Mouse (Mus musculus) heart, embryonic 14.5 days (tissue): ENCODE results near the gene Card19. TPM values are rescaled to one million over a fixed set of nuclear protein-coding genes. Genes with fewer than 3 reads are reported as not detected.

Experiments
- ATAC-seq: fragments of 200-750 bp; cut with Nextera tagmentation; 2 replicates; pipeline ENCODE4 v1.8.0; 2017; ENCODE audit warnings: low read depth, moderate TSS enrichment; ENCODE audit not compliant: insufficient number of reproducible peaks, insufficient read depth, low FRiP score
- H3K27ac ChIP-seq, 2 experiments: fragments of 200-500 bp in 1 of 2; fragments of 300-500 bp in 1 of 2; sonication (generic) in 1 of 2; replicated peaks in 1 of 2; 2 replicates each; pipeline ENCODE4 v1.5.1; 2012 to 2014; ENCODE audit warnings: low read depth in 2 of 2, low read length in 2 of 2, control low read depth in 1 of 2, mild to moderate bottlenecking in 1 of 2, mixed read lengths in 1 of 2; ENCODE audit not compliant: control insufficient read depth in 1 of 2, insufficient read depth in 1 of 2
- H3K27me3 ChIP-seq: fragments of 300-500 bp; sonication (generic); 2 replicates; pipeline ENCODE4 v1.6.1; 2014; ENCODE audit warnings: mild to moderate bottlenecking, low read length, control low read depth; ENCODE audit not compliant: control insufficient read depth, insufficient read depth
- H3K36me3 ChIP-seq: fragments of 300-500 bp; sonication (generic); 2 replicates; pipeline ENCODE4 v1.6.1; 2014; ENCODE audit warnings: mild to moderate bottlenecking, control low read depth, low read length, mixed read lengths; ENCODE audit not compliant: control insufficient read depth, insufficient read depth
- H3K4me1 ChIP-seq, 2 experiments: fragments of 200-500 bp in 1 of 2; fragments of 300-500 bp in 1 of 2; sonication (generic) in 1 of 2; 2 replicates each; pipeline ENCODE4 v1.6.1; 2012 to 2014; ENCODE audit warnings: low read length in 2 of 2, control low read depth in 1 of 2, mixed read lengths in 1 of 2; ENCODE audit not compliant: control insufficient read depth in 2 of 2, insufficient read depth in 2 of 2
- H3K4me2 ChIP-seq: fragments of 300-500 bp; sonication (generic); 2 replicates; pipeline ENCODE4 v1.6.1; 2014; ENCODE audit warnings: mild to moderate bottlenecking, low read length
- H3K4me3 ChIP-seq, 2 experiments: fragments of 200-500 bp in 1 of 2; fragments of 300-500 bp in 1 of 2; sonication (generic) in 1 of 2; 2 replicates each; pipeline ENCODE4 v1.5.1; 2012 to 2014; ENCODE audit warnings: low read length in 2 of 2, mild to moderate bottlenecking in 2 of 2, control low read depth in 1 of 2, low read depth in 1 of 2, moderate library complexity in 1 of 2; ENCODE audit not compliant: control insufficient read depth in 1 of 2, insufficient read depth in 1 of 2
- H3K9ac ChIP-seq: fragments of 300-500 bp; sonication (generic); 2 replicates; pipeline ENCODE4 v1.6.1; 2014; ENCODE audit warnings: mild to moderate bottlenecking, low read length
- H3K9me3 ChIP-seq: fragments of 300-500 bp; sonication (generic); 2 replicates; pipeline ENCODE4 v1.6.1; 2016; ENCODE audit warnings: low read length, control low read depth; ENCODE audit not compliant: control insufficient read depth
- WGBS: fragments of 180-500 bp; shearing (Covaris S2); extraction: QIAGEN DNeasy Blood & Tissue Kit; methylation state at CpG from one replicate; pipeline ENCODE4 v1.1.7; 2014; 5-methylcytosine and 5-hydroxymethylcytosine counted together
- polyA plus RNA-seq: library from polyadenylated mRNA; unstranded; fragments of >200 nt; fragmentation: Nextera tagmentation; extraction: Ambion mirVana; gene quantifications from 2 replicates; pipeline ENCODE4 v1.2.1, GENCODE M21; 2014

The Card19 gene
- polyA plus RNA-seq, 1 experiment from 2014 or later: 126 TPM

DNA sequence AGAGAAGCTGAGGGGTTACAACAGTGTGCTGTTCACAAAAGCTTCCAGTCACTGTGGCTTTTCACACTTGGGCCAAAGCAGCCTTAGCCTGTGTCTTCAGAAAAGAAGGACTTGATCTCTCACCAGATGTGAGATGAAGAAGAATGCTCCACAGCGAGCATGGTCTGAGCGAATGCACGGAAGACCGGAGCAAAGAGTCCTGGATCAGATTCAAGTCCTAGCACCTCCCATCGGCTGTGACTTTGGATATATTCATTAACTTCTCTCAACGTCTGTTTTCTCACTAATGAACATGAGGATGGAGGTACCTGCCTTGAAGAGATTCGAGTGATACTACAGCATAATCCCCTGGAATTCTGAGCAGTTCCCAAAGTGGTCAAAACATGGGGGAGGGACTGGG is 61.2 kb downstream of the Card19 start:
- H3K9ac ChIP-seq: no peak overlapping the region
- H3K4me2 ChIP-seq: no peak overlapping the region
- whole genome bisulfite sequencing: 54% methylated on average over 7 of the region's 7 CpGs
- H3K36me3 ChIP-seq: no peaks in the 10 kb centered on the region
- no peak for ATAC-seq
- no peak overlapping the region for H3K4me3 ChIP-seq
- peaks cover 7 to 8% of the 10 kb centered on the region in 2 experiments for H3K4me1 ChIP-seq
- no peak overlapping the region for H3K27ac ChIP-seq
- peaks cover 10% of the 10 kb centered on the region for H3K27me3 ChIP-seq
- 0 out of 2 replicates have a peak, but pooled peaks cover 2% of the 10 kb centered on the region for H3K9me3 ChIP-seq

DNA sequence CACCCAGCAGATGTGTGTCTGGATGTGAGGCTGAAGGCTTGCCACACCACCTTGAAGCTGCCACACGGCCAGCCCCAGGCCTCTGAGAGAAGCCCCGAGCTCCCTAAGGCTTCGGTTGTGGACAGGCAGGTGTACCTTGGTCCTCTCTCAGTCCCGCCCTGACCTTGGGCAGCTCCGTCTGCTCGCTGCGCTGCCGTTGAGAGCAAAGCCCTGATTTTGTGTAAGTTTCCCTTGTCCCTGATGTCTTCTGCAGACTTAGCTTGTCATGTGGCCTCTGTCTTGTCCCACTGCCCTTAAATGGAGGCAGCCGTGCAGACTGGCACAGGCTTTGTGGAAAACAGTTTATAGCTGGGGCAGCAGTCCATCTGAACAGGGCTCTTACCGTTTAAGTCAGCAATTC is 61.8 kb downstream of the Card19 start:
- H3K27ac ChIP-seq: peak overlapping the region; percentile 43 to 44; a peak in 3 of 4 replicates
- peaks cover 7 to 8% of the 10 kb centered on the region in 2 experiments for H3K4me1 ChIP-seq
- ATAC-seq: no peak
- 0 out of 2 replicates have a peak overlapping the region, but pooled peaks have one; percentile 5 for H3K4me2 ChIP-seq
- WGBS: 61% methylated on average over 10 of the region's 10 CpGs
- H3K4me3 ChIP-seq: no peak overlapping the region
- peaks cover 16% of the 10 kb centered on the region for H3K27me3 ChIP-seq
- 0 out of 2 replicates have a peak overlapping the region, but pooled peaks have one; percentile 12 for H3K9ac ChIP-seq
- H3K36me3 ChIP-seq: no peaks in the 10 kb centered on the region
- H3K9me3 ChIP-seq: 0 out of 2 replicates have a peak, but pooled peaks cover 2% of the 10 kb centered on the region

Other genes with a start within 250 kb of the Card19 start
- gene Fam120a, start 248.0 kb downstream of the Card19 start, polyA plus RNA-seq: 27.9 and 29.7 TPM in 2 replicates
- gene Wnk2, start 68.0 kb downstream of the Card19 start, polyA plus RNA-seq: 2.5 and 2.6 TPM in 2 replicates
- gene Ninj1, start 28.6 kb downstream of the Card19 start, polyA plus RNA-seq: 85.5 and 87.7 TPM in 2 replicates
- 1.9 and 2.5 TPM in 2 replicates for gene Susd3, start 32.7 kb upstream of the Card19 start, polyA plus RNA-seq
- 0.09 TPM in 2 replicates for gene Fgd3, start 104.3 kb upstream of the Card19 start, polyA plus RNA-seq
- 47.3 and 48.3 TPM in 2 replicates for gene Bicd2, start 125.5 kb upstream of the Card19 start, polyA plus RNA-seq
- 10.8 and 11.2 TPM in 2 replicates for gene Ippk, start 205.2 kb upstream of the Card19 start, polyA plus RNA-seq